Mouse (Mus musculus) neutrophil, adult 5-6 weeks (primary cell): ENCODE measurements around the gene Msl1. TPM values are rescaled to one million over a fixed set of nuclear protein-coding genes. Genes with fewer than 3 reads are reported as not detected.
A peak's percentile ranks its signal among the peaks of the same experiment; 100 is the strongest.
"Not testable (repeated sequence)": the region's sequence is repeated elsewhere in the genome, so short reads cannot be mapped to it uniquely, and the experiment has no call there.

ENCODE experiments used
- ATAC-seq: fragments of 151-379, 151-347 bp; 2 replicates; pipeline ENCODE4 v1.8.0; 2017; ENCODE audit warnings: mild to moderate bottlenecking, moderate TSS enrichment; ENCODE audit not compliant: insufficient number of reproducible peaks, poor library complexity, low FRiP score, severe bottlenecking; ENCODE audit errors: extremely low read depth
- total RNA-seq: library from RNA; stranded (forward); fragments of 200-1000 nt; gene quantifications from 2 replicates; pipeline ENCODE4 v1.2.3, GENCODE M21; 2017

Msl1 gene
- total RNA-seq, 1 experiment from 2014 or later, result 191 TPM

GRCm38 (mm10) chr11:98789219-98789807 lies 6.0 kb upstream of the Msl1 start:
- no peak for ATAC-seq

DNA sequence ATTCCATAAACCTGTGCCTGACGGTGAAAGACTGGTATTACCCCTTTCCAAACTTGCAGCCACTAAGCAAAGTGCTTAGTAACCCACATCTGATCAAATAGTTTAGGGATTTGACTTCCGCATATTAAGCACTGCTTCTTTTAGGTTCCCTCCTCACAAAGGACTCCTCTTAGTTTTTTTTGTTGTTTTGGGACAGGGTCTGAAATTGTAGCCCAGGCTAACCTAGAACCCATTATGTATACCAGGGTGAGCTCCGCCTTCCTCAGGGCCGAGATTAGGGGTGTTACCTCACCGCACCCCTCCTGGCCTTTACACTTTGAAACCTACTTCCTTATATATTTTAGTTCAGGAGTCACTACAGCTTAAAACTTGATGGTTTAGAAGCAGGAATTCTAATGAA lies 5.5 kb upstream of the Msl1 start:
- ATAC-seq, result no peak

GRCm38 (mm10) chr11:98790631-98791205 lies 4.6 kb upstream of the Msl1 start:
- ATAC-seq, result no peak

DNA sequence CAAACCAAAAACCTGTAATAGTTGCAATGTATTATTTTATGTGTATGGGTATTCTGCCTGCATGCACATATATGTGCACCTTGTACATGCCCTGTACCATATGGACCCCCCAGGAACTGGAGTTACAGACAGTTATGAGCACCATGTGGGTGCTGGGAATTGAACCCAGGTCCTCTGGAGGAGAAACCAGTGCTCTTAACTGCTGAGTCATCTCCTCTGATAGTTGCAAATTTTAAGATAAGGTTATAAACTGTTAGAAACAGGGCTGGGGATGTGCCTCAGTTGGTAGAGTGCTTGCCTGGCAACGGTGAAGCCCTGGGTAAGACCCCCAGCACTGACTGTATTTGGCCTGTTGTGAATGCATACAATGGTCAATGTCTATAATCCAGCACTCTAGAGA lies 3.9 kb upstream of the Msl1 start:
- no peak for ATAC-seq

DNA sequence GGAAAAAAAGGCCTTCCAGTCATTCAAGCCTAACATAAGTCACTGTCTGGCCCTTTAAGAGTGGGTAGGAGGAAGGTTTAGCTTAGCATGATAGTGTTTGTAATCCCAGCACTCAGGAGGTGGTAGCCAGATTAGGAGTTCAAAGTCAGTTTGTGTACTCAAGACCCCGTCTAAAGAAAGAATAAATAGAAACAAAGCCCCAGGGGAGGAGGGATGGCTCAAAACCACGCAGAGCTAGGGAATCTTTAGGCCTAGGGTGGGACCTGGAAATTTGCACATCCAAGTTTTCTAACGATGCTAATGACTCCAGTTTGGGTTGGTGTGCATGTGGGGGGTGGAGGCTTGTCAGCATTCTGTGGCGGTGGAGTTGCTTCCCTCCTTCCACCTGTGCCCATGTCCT lies 3.2 kb upstream of the Msl1 start:
- ATAC-seq, result no peak

GRCm38 (mm10) chr11:98794469-98795014 lies 774 bp upstream of the Msl1 start:
- peak; percentile 30; the same call in 1 of the 2 replicates for ATAC-seq

GRCm38 (mm10) chr11:98795714-98796514 lies 598 bp downstream of the Msl1 start:
- no peak for ATAC-seq

GRCm38 (mm10) chr11:98796515-98797216 lies 1.4 kb downstream of the Msl1 start:
- peak; percentile 22; the same call in 1 of the 2 replicates for ATAC-seq

- no peak for ATAC-seq
Measured at GRCm38 (mm10) chr11:98797306-98797705, 2.0 kb downstream of the Msl1 start.

- ATAC-seq, result no peak
Measured at GRCm38 (mm10) chr11:98797909-98798308, 2.6 kb downstream of the Msl1 start.

- ATAC-seq, result no peak
Measured at GRCm38 (mm10) chr11:98804605-98805004, 9.3 kb downstream of the Msl1 start, which contains the start of gene Casc3. Gene Casc3, plus strand, starts transcription at chr11:98804905.

DNA sequence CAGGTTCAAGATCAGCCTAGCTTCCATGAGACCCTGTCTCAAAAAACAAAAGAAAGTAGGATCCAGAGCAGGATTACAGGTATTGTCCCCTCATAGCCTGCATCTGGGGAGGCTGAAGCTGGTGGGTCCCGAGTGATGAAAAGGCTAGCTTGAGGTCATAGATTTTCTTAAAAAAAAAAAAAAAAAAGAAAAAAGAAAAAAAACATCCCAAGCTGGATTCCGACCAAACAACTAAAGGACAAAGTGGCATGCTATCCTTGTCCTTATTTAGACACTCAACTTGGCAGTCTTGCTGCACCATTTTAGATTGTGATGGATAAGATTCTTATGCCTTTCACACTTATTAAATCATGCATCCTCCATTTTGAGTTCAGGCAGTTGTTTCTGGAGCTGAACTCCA lies 13.1 kb downstream of the Msl1 start:
- ATAC-seq, result no peak

GRCm38 (mm10) chr11:98809457-98810290 lies 14.4 kb downstream of the Msl1 start:
- ATAC-seq, result peak; percentile 97

GRCm38 (mm10) chr11:98810686-98811085 lies 15.4 kb downstream of the Msl1 start:
- ATAC-seq, result no peak

DNA sequence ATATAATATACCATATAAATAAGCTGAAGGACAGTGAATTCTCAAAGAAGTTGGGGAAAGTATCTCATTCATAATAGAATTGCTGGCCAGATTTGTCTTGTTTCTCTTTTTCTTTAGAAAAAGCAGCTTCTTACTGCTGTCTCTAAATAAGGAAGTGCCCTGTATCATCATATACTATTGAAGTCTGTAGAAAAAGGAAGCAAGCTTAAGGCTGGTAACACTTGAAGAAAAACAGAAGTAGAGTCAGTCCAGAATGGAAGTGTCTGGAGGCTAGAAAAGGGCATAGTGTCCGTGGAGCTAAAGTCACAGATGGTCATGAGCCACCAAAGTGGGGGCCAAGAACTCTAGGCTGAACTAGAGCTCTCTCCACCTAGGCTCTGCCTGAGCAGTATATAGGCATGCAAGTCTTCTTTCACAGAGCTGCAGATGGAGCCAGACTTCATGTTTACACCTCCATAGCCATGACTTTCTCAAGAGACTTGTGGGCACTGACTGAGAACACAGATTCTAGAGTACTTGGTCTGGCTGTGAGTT lies 21.5 kb downstream of the Msl1 start:
- ATAC-seq, result peak; percentile 84

GRCm38 (mm10) chr11:98820968-98821367 lies 25.7 kb downstream of the Msl1 start:
- ATAC-seq, result no peak

- ATAC-seq, result not testable (repeated sequence)
Measured at GRCm38 (mm10) chr11:98826071-98826470, 30.8 kb downstream of the Msl1 start.

- ATAC-seq, result no peak
Measured at GRCm38 (mm10) chr11:98827877-98828276, 32.6 kb downstream of the Msl1 start.
